Mouse (Mus musculus): ENCODE data around the gene Nrtn. TPM values are rescaled to one million over a fixed set of nuclear protein-coding genes. Genes with fewer than 3 reads are reported as not detected.

The Nrtn gene
- polyA plus RNA-seq, 1 experiment, result 17.9 TPM

DNA sequence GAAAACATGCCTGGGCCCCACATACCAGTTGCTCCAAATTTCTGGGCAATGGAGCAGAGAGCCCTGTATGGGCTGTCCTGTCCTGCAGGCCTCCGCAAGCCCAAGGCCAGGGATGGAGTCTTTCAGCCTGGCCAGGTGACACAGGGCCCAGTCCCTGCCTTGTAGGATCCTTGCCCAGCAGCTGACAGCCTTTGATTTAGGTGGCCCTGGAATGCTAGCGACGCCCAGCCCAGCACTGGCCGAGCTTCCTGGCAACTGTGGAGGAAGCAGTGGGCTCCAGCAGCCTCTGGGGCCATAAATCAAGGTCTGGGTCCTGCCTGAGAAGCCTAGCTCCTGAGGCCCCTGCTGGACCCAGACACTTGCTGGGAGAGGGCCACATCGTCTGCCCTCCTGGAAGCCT lies 34.9 kb downstream of the Nrtn start:
- DNase-seq (ENCODE audit: low read depth), result no peak

DNA sequence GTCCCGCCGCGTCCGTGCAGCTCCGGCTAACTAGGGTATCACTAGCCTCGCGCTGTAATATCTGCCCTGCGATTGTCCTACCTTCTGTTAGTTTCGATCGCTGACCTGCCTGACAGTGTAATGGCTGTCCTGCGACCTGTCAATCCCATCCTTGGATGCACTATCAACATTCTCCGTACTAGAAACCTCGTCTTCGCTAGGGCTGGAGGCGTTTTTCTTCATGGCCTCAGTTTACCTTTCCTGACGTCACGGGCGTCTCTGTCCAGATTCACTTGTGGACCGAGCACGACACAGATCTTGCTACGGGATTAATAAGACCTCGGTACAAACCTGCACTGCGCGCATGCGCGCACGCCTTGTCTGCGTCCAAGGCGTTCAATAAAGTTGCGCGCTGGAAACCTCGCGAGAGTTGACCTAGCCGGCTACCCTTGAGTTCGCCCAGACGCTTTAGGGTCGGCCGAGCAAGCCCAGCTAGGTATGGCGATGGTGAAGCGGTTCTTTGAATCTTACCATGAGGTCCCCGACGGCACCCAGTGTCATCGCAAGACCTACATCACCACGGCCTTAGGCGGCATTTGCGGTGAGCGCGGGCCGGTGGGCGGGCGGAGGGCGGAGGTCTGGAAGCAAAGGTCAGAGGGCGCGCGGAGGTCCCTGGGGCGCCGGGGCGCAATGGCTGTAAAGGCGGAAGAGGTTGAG lies 39.8 kb downstream of the Nrtn start, which contains the start of the genes Ndufa11 and Vmac:
Ndufa11 (plus strand) TSS at position 405 of the 696 bp plus-strand sequence.
Vmac (minus strand) TSS at position 660 of the 696 bp plus-strand sequence.
- DNase-seq (ENCODE audit: low read depth), result peak; percentile 89

DNA sequence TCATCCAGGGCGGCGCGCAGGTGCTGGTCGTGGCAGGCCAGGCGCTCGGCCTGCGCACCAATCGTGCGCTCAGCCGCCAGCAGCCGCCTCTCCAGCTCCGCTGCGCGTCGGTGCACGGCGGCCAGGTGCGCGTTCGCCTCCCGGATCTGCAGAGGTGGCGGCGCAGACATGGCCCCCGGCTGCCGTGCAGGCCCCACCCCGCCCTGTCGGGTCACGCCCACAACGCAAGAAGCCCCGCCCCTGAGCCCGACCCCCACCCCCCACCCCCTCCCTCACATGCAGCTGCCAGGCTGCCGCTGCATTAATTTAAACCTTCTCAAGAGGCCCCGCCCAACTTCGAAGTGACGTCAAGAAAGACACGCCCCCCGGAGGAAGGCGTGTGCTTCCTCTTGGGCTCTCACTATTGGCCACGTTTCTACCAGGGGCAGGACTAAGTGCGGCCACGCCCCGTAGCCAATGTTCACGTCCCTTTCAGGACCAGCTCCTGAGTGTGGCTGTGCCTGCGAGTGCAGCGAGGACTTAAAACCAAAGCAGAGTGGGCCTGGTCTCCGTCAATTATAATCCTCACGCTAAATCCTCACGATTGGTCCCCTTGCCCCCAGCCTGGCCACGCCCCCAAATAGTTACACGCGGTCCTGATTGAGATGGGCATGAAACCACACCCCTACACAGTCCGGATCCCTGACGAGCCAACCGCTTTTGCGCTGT lies 40.5 kb downstream of the Nrtn start:
- peak; percentile 82 for DNase-seq (ENCODE audit: low read depth)

GRCm38 (mm10) chr17:56715914-56716654 lies 41.2 kb downstream of the Nrtn start:
- DNase-seq (ENCODE audit: low read depth), result no peak

- no peak for DNase-seq (ENCODE audit: low read depth)
These were observed 42.0 kb downstream of the Nrtn start for GRCm38 (mm10) chr17:56715360-56715759.

- DNase-seq (ENCODE audit: low read depth), result no peak
These were observed 47.6 kb downstream of the Nrtn start for GRCm38 (mm10) chr17:56709708-56710107.

- no peak for DNase-seq (ENCODE audit: low read depth)
These were observed 48.6 kb downstream of the Nrtn start for GRCm38 (mm10) chr17:56708692-56709091.

DNA sequence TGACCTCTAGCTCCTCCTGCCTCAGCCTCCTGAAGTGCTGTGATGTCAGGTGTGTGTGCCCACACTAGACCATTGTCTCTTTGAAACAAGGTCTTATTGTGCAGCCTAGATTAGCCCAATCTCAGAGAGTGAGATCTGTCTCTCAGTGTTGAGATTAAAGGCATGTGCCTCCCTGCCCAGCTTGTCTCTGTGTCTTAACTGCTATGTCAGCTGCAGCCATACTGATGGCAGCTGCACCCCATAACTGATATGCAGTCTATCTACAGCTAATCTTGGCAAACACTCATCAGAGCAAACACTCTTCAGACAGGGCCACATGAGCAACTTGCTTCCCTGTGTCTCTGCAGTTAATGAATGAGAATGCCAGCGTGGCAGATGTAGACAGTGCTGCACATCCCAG lies 50.8 kb downstream of the Nrtn start:
- DNase-seq (ENCODE audit: low read depth), result no peak

DNA sequence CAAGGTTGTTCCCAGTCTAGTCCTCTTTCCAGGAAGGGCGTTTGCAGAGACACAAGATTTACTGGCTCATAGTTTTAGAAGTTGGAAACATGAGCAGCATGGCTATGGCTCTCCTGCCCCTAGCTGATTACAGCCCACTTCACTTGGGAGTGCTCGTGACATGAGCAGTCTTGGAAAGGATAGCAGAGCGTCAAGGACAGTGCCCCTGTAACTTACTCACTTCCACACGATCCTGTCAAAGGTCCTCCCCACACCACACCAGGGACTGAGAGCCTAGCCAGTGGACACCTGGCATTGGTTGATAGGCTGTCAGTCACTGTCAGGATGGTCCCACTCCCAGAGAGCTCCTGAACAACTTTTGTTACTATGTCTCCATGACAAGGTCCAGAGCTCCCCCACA lies 54.3 kb downstream of the Nrtn start:
- DNase-seq (ENCODE audit: low read depth), result no peak

Other genes starting within 250 kb of the Nrtn start
- 6.7 and 9.8 TPM in 2 replicates for gene Znrf4, start 245.1 kb downstream of the Nrtn start, polyA plus RNA-seq (2012; rRNA removed)
- 8.5 and 8.9 TPM in 2 replicates for gene Gm20219, start 203.1 kb downstream of the Nrtn start, polyA plus RNA-seq (2012; rRNA removed)
- gene Safb2, start 172.9 kb downstream of the Nrtn start, polyA plus RNA-seq (2012; rRNA removed), result 50.2 and 69.5 TPM in 2 replicates
- 55.4 and 98.6 TPM in 2 replicates for gene Safb, start 172.7 kb downstream of the Nrtn start, polyA plus RNA-seq (2012; rRNA removed)
- gene 2410015M20Rik, start 147.8 kb downstream of the Nrtn start, polyA plus RNA-seq (2012; rRNA removed), result 338 and 383 TPM in 2 replicates
- gene Rpl36, start 144.1 kb downstream of the Nrtn start, polyA plus RNA-seq (2012; rRNA removed), result 2,140 and 2,535 TPM in 2 replicates
- gene Lonp1, start 130.6 kb downstream of the Nrtn start, polyA plus RNA-seq (2012; rRNA removed), result 70.3 and 78.0 TPM in 2 replicates
- gene Catsperd, start 129.4 kb downstream of the Nrtn start, polyA plus RNA-seq (2012; rRNA removed), result 1.2 and 1.8 TPM in 2 replicates
- 63.4 and 68.3 TPM in 2 replicates for gene Ranbp3, start 84.2 kb downstream of the Nrtn start, polyA plus RNA-seq (2012; rRNA removed)
- 512 and 651 TPM in 2 replicates for gene Ndufa11, start 39.8 kb downstream of the Nrtn start, polyA plus RNA-seq (2012; rRNA removed)
- 41.8 and 58.2 TPM in 2 replicates for gene Vmac, start 39.5 kb downstream of the Nrtn start, polyA plus RNA-seq (2012; rRNA removed)
- 48.3 and 52.0 TPM in 2 replicates for gene Dus3l, start 7.2 kb upstream of the Nrtn start, polyA plus RNA-seq (2012; rRNA removed)
- 1.1 and 1.2 TPM in 2 replicates for gene Prr22, start 12.7 kb upstream of the Nrtn start, polyA plus RNA-seq (2012; rRNA removed)
- 11.2 and 13.1 TPM in 2 replicates for gene Rfx2, start 73.5 kb upstream of the Nrtn start, polyA plus RNA-seq (2012; rRNA removed)
- gene Acsbg2, start 116.9 kb upstream of the Nrtn start, polyA plus RNA-seq (2012; rRNA removed), result 0.74 and 1.5 TPM in 2 replicates
- 0.23 and 0.38 TPM in 2 replicates for gene 1700061G19Rik, start 117.9 kb upstream of the Nrtn start, polyA plus RNA-seq (2012; rRNA removed)
- gene Mllt1, start 177.9 kb upstream of the Nrtn start, polyA plus RNA-seq (2012; rRNA removed), result 33.6 and 36.4 TPM in 2 replicates
- not detected in 2 replicates for gene Acer1, start 224.6 kb upstream of the Nrtn start, polyA plus RNA-seq (2012; rRNA removed)
- 171 and 183 TPM in 2 replicates for gene Clpp, start 232.8 kb upstream of the Nrtn start, polyA plus RNA-seq (2012; rRNA removed)
- gene Alkbh7, start 239.8 kb upstream of the Nrtn start, polyA plus RNA-seq (2012; rRNA removed), result 32.3 and 38.3 TPM in 2 replicates
- gene Pspn, start 242.5 kb upstream of the Nrtn start, polyA plus RNA-seq (2012; rRNA removed), result not detected in 2 replicates